Mouse (Mus musculus) lung, postnatal 0 days (tissue): ENCODE data around the gene Micu1.

ENCODE experiments used
- CTCF ChIP-seq: IDR thresholded peaks from 2 replicates; pipeline ENCODE4 v1.5.1; 2016; ENCODE audit warnings: antibody characterized with exemption, mild to moderate bottlenecking
- EP300 ChIP-seq: IDR thresholded peaks from 2 replicates; pipeline ENCODE4 v1.6.1; 2016; ENCODE audit warnings: antibody characterized with exemption, mild to moderate bottlenecking, control low read depth

- TF ChIP-seq CTCF (no peak), EP300 (no peak)
Observed at GRCm38 (mm10) chr10:59831950-59832349, 129.7 kb downstream of the Micu1 start.
